Mouse (Mus musculus) lung, postnatal 36 days (tissue): ENCODE results near the gene Tm9sf3.

Experiments
- DNase-seq: peaks from one replicate; pipeline ENCODE4 v3.0.0; 2022; ENCODE audit warnings: mixed read lengths

The Tm9sf3 gene

GRCm38 (mm10) chr19:41165914-41166235, 97.9 kb downstream of the Tm9sf3 start:
- no peak for DNase-seq

GRCm38 (mm10) chr19:41165144-41165913, 98.5 kb downstream of the Tm9sf3 start:
- no peak for DNase-seq

GRCm38 (mm10) chr19:41164447-41165095, 99.2 kb downstream of the Tm9sf3 start:
- DNase-seq: no peak
